Comparison of ENCODE assay signal across 23 mouse cellular contexts in genomic region chr16:86377991-86378390, GRCm38 (mm10).
DNase-seq lines count a peak whose midpoint lies in the region; ATAC-seq and TF ChIP-seq lines count a peak whose summit lies in the region.
"Had no signal": no experiment of that assay in that cellular context is flagged by ENCODE, and none has a peak within 500 bp of the region (broad histone marks: within the 10 kb centered on the region; RNA-seq: fewer than 3 reads in every experiment).

No protein-coding gene starts in this region.

- H3K27ac ChIP-seq in gastrocnemius, adult 2 months: peak overlapping the region; percentile 35
- no peak overlapping the region for H3K27ac ChIP-seq in ES-E14 (ENCODE audit: insufficient read depth, low read depth, low read length, poor library complexity, severe bottlenecking)
- H3K27ac ChIP-seq: embryonic facial prominence, embryonic 15.5 days; forebrain, embryonic 10.5 days; hindbrain, embryonic 12.5 days; left cerebral cortex, adult 2 months; midbrain, embryonic 15.5 days had no signal

- TF ChIP-seq CTCF in gastrocnemius, adult 2 months (IDR thresholded peaks at IDR 0.05): no peak

- no peak overlapping the region for H3K4me3 ChIP-seq in gastrocnemius, adult 2 months
- no peak overlapping the region for H3K4me3 ChIP-seq in ES-E14 (ENCODE audit: insufficient read depth in 1 of 2, low read depth in 1 of 2, low read length in 2 of 2, poor library complexity in 1 of 2, severe bottlenecking in 1 of 2)
- H3K4me3 ChIP-seq: embryonic facial prominence, embryonic 15.5 days; forebrain, embryonic 10.5 days; hindbrain, embryonic 12.5 days; left cerebral cortex, adult 2 months; megakaryocyte, embryonic 14.5 days; midbrain, embryonic 15.5 days; myocyte had no signal

- H3K9me3 ChIP-seq in ES-E14 (ENCODE audit: control insufficient read depth, insufficient read depth, low read depth, low read length): no peaks in the 10 kb centered on the region
- H3K9me3 ChIP-seq: embryonic facial prominence, embryonic 15.5 days; forebrain, embryonic 10.5 days; hindbrain, embryonic 12.5 days; midbrain, embryonic 15.5 days had no signal

- no peaks in the 10 kb centered on the region for H3K36me3 ChIP-seq in ES-E14 (ENCODE audit: control insufficient read depth, insufficient read depth, low read length, poor library complexity, severe bottlenecking)
- H3K36me3 ChIP-seq: embryonic facial prominence, embryonic 15.5 days; forebrain, embryonic 10.5 days; hindbrain, embryonic 12.5 days; midbrain, embryonic 15.5 days had no signal

- ATAC-seq in megakaryocyte-erythroid progenitor cell, adult 5-6 weeks (replicated peaks; ENCODE audit: low FRiP score, low TSS enrichment, poor library complexity, severe bottlenecking): no peak
- ATAC-seq: midbrain, embryonic 15.5 days had no signal

- in situ Hi-C loops in ES-E14 (cut with MboI; ENCODE audit: low sequenced_read_pairs in 2 of 2, unreplicated experiment in 2 of 2): no loop called here

- no peaks in the 10 kb centered on the region for H3K4me1 ChIP-seq in ES-E14 (ENCODE audit: control insufficient read depth in 2 of 2, insufficient read depth in 2 of 2, low read length in 2 of 2, poor library complexity in 1 of 2)
- H3K4me1 ChIP-seq: embryonic facial prominence, embryonic 15.5 days; hindbrain, embryonic 12.5 days; megakaryocyte, embryonic 14.5 days; midbrain, embryonic 15.5 days had no signal

- intact Hi-C loops in gastrocnemius, adult 2 months (cut with DNase I): no loop called here

- no peak overlapping the region for H3K9ac ChIP-seq in ES-E14 (ENCODE audit: insufficient read depth, low read depth, low read length, poor library complexity, severe bottlenecking)
- H3K9ac ChIP-seq: embryonic facial prominence, embryonic 15.5 days; hindbrain, embryonic 12.5 days; midbrain, embryonic 15.5 days had no signal

- DNase-seq in gastrocnemius, adult 2 months: no peak
- no peak for DNase-seq in gastrocnemius, postnatal 4 days (ENCODE audit: low spot score in 2 of 2)
- peak; percentile 12 for DNase-seq in ES-E14 (ENCODE audit: low read depth, low spot score)
- peak; percentile 13 for DNase-seq in embryo, embryonic 11 days
- peak; percentile 11 for DNase-seq in kidney, postnatal 10 days
- no peak for DNase-seq in frontal cortex, postnatal 36 days (ENCODE audit: low spot score in 2 of 2)
- DNase-seq: adrenal gland, adult 8-10 months; cerebellum, adult 11-12 months; cerebellum, postnatal 36 days; heart, postnatal 10 days; layer of hippocampus, adult 9-11 months; left cerebral cortex, postnatal 4 days; liver; lung, adult 18-20 months; right cerebral cortex, postnatal 14 days had no signal

TF ChIP-seq in ES-E14, 5 proteins besides CTCF, POLR2A, EP300 and RAD21:
- TF ChIP-seq HCFC1 (IDR thresholded peaks at IDR 0.05; ENCODE audit: borderline replicate concordance, insufficient read depth, low read length): no peak
- no peak for TF ChIP-seq MAFK (IDR thresholded peaks at IDR 0.05; ENCODE audit: insufficient read depth, low read depth, low read length)
- TF ChIP-seq ZC3H11A (IDR thresholded peaks at IDR 0.05; ENCODE audit: borderline replicate concordance, low read depth, low read length): no peak
- no peak for TF ChIP-seq CHD2 (IDR thresholded peaks at IDR 0.05; ENCODE audit: low read depth, low read length)
- no peak for TF ChIP-seq ZNF384 (IDR thresholded peaks at IDR 0.05; ENCODE audit: low read depth, low read length)

Comparison
In these comparisons a context has a peak if more than half of its experiments do, and no peak if none do; other contexts are left out.
1. DNase-seq: peak in ES-E14 (single experiment), embryo, embryonic 11 days (single experiment) and kidney, postnatal 10 days (single experiment); none in gastrocnemius, adult 2 months (single experiment), gastrocnemius, postnatal 4 days (0 of 2) and frontal cortex, postnatal 36 days (0 of 2).